Mouse (Mus musculus): ENCODE measurements at regions not wholly inside any gene's neighbourhood (a gene's known extent, or its start where the extent isn't known, plus 50 kb on each side); places are given as distances from the start of the nearest gene placed in this dataset.

DNA sequence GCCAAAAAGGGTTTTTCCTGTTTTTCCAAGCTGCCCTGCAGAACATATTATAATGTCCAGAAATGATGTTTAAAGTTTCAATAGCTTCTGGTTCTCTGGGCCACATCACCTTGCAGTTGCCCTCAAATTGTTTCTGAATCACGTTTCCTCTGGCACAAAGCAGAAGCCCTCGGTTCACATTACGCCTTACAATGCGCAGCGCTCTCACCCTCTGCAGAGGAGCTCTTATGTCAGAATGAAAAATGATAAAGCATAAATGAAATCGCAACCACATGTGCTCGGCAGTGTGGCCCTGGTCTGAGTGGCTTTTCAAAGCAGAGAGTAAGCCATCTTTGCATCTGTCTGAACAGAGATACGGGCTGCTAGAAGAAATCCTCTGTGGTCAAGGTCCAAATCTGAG lies 334.3 kb upstream of the Nt5c1b start:
- no peak for TF ChIP-seq POLR2A (IDR thresholded peaks at IDR 0.05; ENCODE audit: borderline replicate concordance, extremely low read depth, low read depth, low read length)
- TF ChIP-seq CTCF (IDR thresholded peaks at IDR 0.05; ENCODE audit: insufficient read depth, low read length), result no peak
